Mouse (Mus musculus) inflammation-experienced regulatory T-cells, adult 6 months (primary cell): ENCODE measurements around the gene Cd200r1. TPM values are rescaled to one million over a fixed set of nuclear protein-coding genes. Genes with fewer than 3 reads are reported as not detected.
"Not testable (repeated sequence)": the region's sequence is repeated elsewhere in the genome, so short reads cannot be mapped to it uniquely, and the experiment has no call there.

Experiments
- ATAC-seq: one replicate; pipeline ENCODE4 v1.8.0; 2017
- polyA plus RNA-seq, 3 experiments: library from polyadenylated mRNA; unstranded; fragments of 100-300 nt; shearing (Covaris generic); gene quantifications; one replicate each; pipeline ENCODE4 v1.2.1; 2017

Gene Cd200r1
- polyA plus RNA-seq, 3 experiments from 2014 or later, result 48.8 to 73.3 (median 51.9) TPM

DNA sequence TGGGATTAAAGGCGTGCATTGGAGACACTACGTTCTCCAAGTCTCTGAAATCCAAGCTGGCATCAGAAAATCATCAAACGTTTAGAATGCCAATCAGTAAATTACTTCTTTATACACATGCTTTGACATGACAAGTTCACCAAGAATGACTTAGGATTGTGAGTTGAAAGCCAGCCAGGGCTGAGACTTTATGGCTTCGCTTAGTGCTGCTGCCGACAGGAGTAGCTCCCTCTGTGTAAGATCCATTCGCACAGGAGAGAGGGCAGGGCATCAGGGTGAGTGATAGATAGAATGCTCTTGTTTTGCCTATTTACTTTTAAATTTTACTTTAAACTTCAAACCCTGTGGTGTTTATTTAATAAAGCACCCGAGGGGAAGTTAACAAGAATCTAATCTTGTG lies 2.0 kb downstream of the Cd200r1 start:
- no peak for ATAC-seq

DNA sequence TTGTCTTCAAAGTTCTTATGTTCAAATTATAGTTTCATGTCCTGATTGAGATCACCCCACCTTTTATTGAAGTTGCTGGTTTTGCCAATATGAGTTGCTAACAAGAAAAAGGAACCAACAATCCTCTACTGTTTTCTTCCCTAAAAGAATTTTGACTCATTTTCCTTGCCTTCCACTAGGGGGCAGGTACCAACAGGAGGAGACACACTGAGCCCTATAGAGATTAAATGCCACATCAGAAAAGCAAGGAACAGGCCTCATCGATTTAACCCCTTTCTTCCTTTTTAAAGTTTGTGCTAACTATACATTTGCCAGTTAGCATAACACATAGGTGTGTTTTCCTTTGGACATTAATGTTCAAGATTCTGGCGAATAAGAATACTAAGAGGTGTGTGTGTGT lies 2.4 kb downstream of the Cd200r1 start:
- ATAC-seq, result peak; percentile 55

DNA sequence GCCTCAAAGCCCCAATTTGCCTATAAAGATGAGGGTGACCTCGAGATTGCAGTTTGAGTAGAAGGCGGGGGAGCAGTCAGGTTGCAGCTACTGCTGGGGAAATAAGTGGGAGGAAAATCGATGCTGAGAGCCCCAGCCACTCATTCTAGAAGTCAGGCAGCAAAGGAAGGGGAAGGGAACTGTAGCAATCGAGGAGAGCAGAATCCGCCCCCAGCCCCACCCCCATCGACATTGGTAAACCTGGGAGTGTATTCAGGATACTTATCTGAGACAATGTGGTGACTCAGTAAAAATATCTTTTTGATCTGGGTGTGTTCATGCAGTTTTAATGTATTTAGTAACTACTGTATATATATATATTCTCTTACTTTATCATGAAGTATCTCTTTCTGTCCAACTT lies 7.0 kb downstream of the Cd200r1 start:
- ATAC-seq, result peak; percentile 22

DNA sequence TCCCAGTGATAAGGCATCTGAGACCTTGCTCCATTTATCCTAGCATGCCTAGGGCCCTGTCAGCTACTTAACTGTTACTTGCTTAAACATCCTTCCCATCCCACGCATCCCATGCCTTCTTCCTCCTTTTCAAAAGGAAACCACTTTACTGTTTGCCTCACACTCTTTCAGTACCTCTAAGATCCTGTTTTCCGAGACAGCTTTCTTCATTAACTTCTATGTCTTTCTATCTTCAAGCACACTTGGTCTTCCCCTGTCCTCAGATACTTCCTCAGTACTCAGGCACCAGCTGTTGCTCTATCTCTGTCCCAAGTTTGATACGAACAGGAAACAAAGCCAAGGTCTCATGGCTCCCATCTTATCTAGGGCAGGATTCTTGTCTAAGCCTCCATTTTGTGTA lies 8.1 kb downstream of the Cd200r1 start:
- peak; percentile 13 for ATAC-seq

DNA sequence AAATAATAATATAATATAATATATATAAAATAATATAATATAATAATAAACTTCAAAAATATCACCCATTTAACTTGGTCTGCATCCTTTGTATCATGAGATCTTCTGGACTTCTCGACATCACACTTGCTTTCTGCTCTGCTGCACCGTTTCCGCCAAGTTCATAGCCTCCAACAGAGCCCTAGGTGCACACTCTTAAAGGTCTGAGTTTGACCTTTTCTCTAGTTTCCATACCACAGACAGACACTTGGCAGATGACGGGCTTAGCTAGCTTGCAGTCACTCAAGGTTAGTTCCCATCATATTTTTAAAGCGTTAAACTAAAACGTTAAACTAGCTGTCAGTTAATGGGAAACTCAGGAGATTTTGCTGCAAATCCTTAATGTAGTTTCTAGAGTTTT lies 8.7 kb downstream of the Cd200r1 start:
- ATAC-seq, result peak; percentile 49

DNA sequence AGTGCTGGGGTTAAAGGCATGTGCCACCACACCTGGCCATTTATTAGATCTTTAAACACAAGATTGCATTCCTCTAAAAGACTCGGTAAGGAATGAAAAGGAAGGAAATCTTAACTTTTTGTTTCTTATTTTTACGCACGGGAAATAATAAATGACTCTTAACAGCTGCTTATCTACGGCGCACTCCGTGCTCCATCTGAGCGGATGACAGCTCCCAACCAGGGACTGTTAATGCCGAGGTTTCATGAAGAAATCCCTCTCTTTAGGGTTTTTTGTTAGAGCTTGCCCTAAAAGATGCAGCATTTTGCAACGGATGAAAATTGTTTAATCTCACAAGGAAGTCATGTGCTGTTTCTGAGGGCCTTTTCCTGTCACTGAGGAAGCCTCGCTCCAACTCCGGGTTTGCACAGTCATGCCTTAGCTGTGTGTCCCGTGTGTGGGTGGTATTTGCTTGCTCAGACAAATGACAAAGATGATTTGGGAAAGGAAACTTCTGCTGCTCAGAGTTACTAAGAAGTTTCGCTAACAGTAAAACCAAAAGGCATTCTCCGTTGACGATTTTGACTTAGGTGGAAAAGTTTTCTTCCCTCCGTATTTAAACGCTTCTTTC lies 13.1 kb downstream of the Cd200r1 start:
- ATAC-seq, result peak; percentile 81

DNA sequence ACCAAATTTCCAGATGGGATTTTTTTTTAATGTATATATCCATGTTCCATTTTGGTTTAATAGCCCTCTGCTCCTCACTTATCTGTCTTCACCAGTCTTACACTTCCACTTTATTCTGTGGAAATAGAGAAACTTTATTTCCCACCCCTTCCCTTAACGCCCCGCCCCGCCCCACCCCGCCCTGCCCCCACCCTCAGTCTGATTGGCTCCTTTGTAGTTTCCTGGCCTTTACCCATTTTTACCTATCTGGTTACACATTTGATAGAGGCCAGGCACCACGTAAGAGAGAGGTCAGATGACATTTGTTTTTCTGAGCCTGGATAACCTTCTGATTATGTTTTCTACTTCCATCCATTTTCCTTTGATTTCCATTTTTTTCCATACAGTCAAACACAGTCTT lies 14.0 kb downstream of the Cd200r1 start:
- no peak for ATAC-seq

DNA sequence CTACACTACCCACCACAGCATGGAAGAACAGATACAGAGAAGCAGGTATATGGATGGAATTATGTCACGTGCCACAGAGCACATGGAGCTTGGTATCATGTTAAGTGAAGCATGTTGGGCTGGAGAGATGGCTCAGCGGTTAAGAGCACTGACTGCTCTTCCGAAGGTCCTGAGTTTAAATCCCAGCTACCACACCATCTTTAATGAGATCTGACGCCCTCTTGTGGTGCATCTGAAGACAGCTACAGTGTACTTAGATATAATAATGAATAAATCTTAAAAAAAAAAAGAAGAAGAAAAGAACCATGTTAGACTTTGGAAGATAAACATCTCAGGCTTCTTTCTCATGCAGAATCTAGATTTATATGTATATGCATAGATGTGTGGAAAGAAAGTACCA lies 15.2 kb downstream of the Cd200r1 start:
- ATAC-seq, result no peak

DNA sequence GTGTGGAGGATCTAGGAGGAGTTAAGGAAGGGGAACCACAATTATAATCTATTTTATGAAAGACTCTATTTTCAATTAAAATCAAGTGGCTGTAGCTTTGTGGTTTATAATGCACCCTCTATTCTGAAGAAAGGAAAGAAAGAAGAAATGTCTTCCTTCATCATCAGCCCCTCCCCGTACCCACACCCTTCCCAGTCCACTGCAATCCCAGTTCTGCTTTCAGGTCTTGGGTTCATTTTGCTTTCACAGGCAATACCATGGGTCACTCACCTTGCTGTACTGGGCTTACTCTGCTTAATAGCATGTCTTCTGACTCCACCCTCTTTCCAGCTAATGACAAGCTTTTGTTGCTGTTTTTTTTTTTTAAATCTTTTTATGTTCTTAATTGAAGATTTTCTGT lies 21.4 kb downstream of the Cd200r1 start:
- no peak for ATAC-seq

DNA sequence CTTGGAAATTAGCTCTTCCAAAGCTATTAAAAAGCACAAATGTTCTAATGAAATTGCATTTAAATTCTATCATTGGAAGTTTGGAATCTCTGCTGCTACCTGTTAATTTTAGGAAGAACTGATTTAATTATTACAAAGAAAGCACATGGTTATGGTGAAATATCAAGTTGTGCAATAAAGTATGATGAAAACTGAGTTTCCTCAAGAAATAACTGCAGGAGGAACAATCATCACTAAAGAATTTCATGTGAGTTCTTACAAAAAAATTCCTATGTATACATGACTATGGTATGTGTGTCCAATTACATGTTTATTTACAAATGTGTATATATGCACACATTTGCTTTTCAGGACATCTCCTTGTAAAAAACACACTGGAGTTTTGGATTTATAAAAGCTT lies 28.9 kb downstream of the Cd200r1 start:
- no peak for ATAC-seq

DNA sequence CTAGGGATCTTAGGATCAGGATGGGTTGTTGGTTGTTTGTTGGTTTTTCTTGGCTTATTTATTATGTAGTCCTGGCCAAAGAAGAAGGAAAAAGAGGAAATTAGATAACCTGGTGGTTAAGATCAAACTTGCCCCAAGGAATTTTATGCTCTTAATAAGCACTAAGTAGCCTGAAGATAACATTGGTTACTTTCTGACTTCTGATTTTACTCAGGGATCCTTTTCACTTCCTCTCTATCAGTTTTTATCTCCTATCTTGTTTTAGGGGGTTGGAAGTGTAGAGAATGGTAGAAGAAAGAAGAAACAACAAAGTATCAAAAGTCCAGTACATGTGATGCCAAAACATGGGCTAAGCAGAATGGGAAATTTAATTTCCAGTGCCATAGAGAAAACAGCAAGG lies 40.4 kb downstream of the Cd200r1 start:
- no peak for ATAC-seq

DNA sequence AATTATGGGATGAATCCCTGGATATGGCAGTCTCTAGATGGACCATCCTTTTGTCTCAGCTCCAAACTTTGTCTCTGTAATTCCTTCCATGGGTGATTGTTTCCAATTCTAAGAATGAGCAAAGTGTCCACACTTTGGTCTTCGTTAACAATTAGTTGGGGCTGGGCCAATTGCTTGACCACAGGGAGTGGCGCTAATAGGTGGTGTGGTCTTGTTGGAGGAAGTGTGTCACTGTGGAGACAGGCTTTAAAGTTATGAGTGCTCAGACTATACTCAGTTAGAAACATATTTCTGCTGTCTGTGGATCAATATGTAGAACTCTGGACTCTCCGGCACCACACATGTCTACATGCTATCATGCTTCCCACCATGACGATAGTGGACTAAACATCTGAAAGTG lies 44.7 kb downstream of the Cd200r1 start:
- not testable (repeated sequence) for ATAC-seq

DNA sequence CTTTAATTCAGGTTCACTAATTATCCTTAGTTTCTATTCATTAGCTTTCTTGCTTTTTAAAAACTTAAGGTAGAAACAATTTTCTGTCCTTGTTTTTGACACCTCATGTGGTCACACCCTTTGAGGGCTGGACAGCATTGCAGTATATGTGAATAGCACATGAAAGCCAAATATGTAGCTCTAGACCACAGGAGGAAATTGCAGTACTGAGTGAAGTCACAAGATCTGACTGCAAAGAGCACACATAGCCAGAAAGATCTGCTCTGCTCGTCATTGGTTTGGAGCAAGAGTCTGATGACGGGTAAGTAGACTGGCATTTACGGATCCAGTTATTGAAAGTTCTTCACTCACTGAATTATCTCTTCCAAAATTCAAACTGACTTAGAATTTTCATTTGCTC lies 46.0 kb downstream of the Cd200r1 start, which contains the start of gene Cd200r4:
Gene Cd200r4, plus strand, starts transcription at position 190 of the 400 bp plus-strand sequence.
- ATAC-seq, result no peak

DNA sequence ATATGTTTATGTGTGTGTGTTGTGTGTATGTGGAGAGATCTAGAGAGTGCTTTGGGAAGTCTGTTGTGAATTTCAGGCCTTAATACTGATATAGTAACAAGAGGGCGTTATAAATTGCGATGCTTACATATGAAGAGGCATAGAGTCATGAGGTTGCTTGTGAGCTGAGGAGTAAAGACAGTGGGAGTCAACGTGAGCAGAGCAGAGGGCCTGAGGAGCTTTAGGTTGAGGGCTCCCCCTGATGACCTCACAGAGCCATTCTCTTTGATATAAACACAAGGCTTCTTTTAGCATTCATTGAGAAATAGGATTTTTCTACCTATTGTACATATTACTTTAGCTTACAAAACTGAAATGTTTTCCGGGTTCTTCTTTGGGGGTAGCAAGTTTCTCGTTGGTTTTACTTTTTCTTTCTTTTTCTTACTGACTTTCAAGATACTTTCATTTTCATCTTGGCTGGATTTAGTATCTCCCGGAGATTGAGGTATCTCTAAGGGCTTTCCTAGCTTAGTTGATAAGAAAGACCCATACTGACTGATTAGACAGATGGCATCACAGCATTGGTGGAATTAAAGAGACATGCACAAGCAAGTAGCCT lies 47.0 kb downstream of the Cd200r1 start:
- peak; percentile 71 for ATAC-seq

DNA sequence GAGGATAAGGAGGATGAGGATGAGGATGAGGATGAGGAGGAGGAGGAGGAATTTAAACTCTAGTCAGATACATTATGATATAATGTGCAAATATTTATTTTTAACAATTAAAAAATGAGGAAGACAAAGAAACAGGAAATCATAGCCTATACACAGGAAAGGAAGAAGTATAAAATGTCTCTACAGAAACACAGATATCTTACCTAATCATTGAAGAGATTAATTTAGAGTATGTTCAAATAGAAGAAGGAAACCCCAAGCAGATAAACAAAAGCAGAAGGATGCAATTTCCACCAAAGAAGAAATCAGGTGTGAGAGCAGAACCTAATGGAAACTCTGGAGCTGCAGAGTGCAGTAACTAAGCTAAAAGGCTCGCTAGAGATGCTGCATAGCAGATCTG lies 52.5 kb downstream of the Cd200r1 start:
- ATAC-seq, result no peak

DNA sequence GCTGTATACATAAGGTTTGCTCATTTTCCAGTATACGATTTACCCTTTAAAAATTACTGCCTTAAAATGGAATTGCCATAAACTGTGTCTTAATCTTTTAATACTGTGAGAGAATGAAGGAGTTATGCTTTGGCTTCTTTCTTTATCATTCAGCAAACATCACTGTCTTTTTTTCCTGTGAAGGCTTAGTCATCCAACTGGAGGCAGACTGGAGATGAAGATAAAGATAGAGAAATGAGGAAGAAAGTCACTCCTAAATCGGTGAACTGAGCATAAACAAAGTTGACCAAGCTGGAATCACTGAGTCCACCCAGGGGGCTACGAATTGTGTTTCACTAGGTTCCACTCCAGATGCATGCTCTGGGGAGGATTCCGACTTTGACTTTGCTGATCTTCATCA lies 55.0 kb downstream of the Cd200r1 start:
- ATAC-seq, result no peak

DNA sequence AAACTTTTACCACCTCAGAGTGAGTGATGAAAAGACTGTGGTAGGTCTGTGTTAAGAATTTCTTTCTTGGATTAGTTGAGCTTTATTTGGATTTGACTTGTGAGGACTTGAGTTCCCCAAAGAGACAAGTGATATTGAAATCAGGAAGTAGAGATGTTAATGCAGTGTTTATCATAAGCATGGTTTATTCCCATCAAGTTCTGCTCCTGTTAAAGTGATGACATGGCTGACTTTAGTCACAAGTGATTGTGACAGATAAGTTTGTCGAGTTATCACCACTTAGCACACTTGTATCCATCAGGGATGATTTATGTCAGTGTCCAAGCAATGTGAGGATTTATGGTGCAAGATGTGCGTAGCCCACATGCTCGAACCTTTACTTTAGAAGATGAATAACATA lies 66.8 kb downstream of the Cd200r1 start:
- no peak for ATAC-seq

DNA sequence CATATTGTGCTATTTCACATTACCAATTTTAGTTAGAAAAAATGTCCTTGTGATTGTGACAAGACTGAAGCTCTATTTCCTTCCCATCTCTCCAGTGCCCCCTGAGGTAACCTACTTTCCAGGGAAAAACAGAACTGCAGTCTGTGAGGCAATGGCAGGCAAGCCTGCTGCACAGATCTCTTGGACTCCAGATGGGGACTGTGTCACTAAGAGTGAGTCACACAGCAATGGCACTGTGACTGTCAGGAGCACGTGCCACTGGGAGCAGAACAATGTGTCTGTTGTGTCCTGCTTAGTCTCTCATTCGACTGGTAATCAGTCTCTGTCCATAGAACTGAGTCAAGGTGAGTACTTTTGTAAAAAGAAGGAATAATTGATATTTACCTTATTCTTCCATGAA lies 67.7 kb downstream of the Cd200r1 start:
- not testable (repeated sequence) for ATAC-seq

Other genes with a start within 250 kb of the Cd200r1 start
- under 1 TPM; 0.20 to 0.42 (median 0.41) TPM for gene Boc, start 206.8 kb upstream of the Cd200r1 start, polyA plus RNA-seq
- gene Nepro, start 41.4 kb upstream of the Cd200r1 start, polyA plus RNA-seq, result 1 to 10 TPM; 5.5 to 8.2 (median 7.4) TPM
- 10 to 100 TPM; 25.0 to 48.9 (median 38.8) TPM for gene Gtpbp8, start 19.4 kb upstream of the Cd200r1 start, polyA plus RNA-seq
- 10 to 100 TPM in 1 of 3 experiments, 1 to 10 TPM in 2; 4.9 to 16.5 (median 6.0) TPM for gene Cd200r4, start 46.0 kb downstream of the Cd200r1 start, polyA plus RNA-seq
- gene Cd200r2, start 101.4 kb downstream of the Cd200r1 start, polyA plus RNA-seq, result under 1 TPM in 1 of 3 experiments, not detected in 2; 0.29 TPM
- gene Cd200r3, start 177.9 kb downstream of the Cd200r1 start, polyA plus RNA-seq, result 1 to 10 TPM in 1 of 3 experiments, not detected in 2; 1.9 TPM